Mouse (Mus musculus): ENCODE results near the gene Clip3. TPM values are rescaled to one million over a fixed set of nuclear protein-coding genes. Genes with fewer than 3 reads are reported as not detected.

Gene Clip3
- polyA plus RNA-seq, 1 experiment from 2014 or later: 96.5 TPM

DNA sequence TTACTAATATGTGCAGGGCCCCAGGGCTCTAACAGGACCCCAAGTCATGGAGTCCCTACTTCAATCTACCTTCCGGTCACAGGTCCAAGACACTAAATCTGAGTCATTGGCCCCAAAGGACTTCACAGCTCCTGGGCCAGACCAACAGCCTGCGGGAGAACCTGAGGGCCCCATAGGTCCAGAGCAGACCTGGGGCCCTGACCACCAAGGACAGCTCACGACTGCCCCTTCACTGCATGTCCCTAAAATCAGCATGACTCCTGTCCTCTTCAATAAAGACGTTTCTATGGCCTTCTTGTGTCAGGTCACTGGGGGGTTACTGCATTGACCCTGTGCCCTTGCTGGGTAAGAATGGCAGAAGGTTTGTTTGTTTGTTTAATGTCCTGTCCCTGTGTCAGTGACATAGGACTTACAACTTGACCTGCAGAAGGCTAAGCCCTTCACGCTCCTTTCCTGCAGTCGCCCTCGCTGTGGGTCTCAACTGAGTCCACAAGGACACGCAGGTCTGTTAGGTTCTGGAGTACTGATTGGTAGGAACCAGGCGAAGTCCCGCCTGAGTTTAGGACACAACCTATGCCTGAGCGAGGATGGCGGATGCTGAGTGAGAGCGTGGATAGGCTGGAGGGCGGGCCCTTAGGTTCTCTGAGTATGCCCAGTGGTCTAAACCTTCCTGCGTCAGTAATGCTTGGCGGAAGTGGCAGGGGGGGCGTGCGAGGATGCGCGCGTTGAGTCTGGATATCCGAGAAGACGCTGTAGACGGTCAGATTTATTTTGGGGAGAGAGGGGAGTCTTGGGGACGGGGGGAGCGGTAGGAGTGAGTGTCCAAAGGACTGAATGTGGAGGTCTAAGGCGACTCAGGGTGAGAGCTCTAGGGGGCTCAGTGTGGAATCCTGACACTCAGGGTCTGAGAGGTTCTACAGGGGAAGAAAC is 16.8 kb downstream of the Clip3 start, which contains the start of gene Alkbh6:
Gene Alkbh6, plus strand, starts transcription at position 642 of the 930 bp plus-strand sequence.
- ATAC-seq: peak; percentile 100
- H3K4me2 ChIP-seq (ENCODE audit: low read length): peak within 1 kb of the TSS; percentile 97
- H3K9me3 ChIP-seq (ENCODE audit: control insufficient read depth, low read length): no peaks in the 10 kb centered on the region
- H3K9ac ChIP-seq (ENCODE audit: low read depth, low read length): peak within 1 kb of the TSS; percentile 79
- peak within 1 kb of the TSS; percentile 73 for H3K27ac ChIP-seq (ENCODE audit: low read depth, low read length)
- no peaks in the 10 kb centered on the region for H3K27me3 ChIP-seq (replicated peaks; ENCODE audit: control insufficient read depth, insufficient read depth, low read length)
- H3K36me3 ChIP-seq (ENCODE audit: control insufficient read depth, insufficient read depth, low read length): peaks cover 15% of the 10 kb centered on the region
- H3K4me3 ChIP-seq (ENCODE audit: low read length): peak within 1 kb of the TSS; percentile 73
- H3K4me1 ChIP-seq (ENCODE audit: control insufficient read depth, insufficient read depth, low read depth, low read length): peaks cover 19% of the 10 kb centered on the region
- 4% methylated on average over 27 of the region's 27 CpGs for WGBS

DNA sequence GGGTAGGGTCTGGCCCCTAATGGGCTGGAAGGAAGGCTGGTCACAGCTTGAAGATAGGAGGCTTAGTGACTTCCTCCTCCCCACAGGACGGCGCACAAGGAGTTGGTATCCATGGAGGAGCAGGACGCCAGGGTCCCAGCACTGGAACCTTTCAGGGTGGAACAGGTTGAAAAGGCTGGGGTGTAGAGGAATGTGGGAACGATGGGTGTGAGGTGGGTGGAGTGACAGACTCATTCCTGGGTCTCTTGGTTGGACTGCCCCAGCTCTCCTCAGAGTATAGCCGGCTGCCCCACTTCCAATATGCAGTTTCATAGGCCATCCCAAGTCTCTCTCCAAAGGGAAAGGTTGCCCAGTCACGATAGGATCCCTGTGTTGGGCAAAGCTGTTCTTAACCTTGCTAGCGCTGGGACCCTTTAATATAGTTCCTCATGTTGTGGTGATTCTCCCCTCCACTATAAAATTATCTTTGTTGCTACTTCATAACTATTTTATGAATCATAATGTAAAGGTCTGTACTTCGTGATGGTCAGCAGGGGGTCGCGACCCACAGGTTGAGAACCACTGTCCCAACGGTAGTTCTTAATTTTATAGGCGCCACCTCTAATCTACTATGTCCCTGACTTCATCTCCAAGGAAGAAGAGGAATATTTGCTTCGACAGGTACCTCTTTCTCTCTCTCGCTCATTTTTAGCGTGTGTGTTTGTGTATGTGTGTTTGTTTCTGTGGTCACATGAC is 18.0 kb downstream of the Clip3 start:
- Histone ChIP-seq H3K27ac (ENCODE audit: low read depth, low read length) (peak overlapping the region; percentile 73), H3K4me1 (ENCODE audit: control insufficient read depth, insufficient read depth, low read depth, low read length) (peaks cover 19% of the 10 kb centered on the region), H3K27me3 (replicated peaks; ENCODE audit: control insufficient read depth, insufficient read depth, low read length) (no peaks in the 10 kb centered on the region), H3K4me2 (ENCODE audit: low read length) (peak overlapping the region; percentile 97), H3K9ac (ENCODE audit: low read depth, low read length) (peak overlapping the region; percentile 79), H3K36me3 (ENCODE audit: control insufficient read depth, insufficient read depth, low read length) (peaks cover 10% of the 10 kb centered on the region), H3K9me3 (ENCODE audit: control insufficient read depth, low read length) (no peaks in the 10 kb centered on the region), H3K4me3 (ENCODE audit: low read length) (peak overlapping the region; percentile 73)
- no peak for ATAC-seq
- 71% methylated on average over 15 of the region's 15 CpGs for WGBS

DNA sequence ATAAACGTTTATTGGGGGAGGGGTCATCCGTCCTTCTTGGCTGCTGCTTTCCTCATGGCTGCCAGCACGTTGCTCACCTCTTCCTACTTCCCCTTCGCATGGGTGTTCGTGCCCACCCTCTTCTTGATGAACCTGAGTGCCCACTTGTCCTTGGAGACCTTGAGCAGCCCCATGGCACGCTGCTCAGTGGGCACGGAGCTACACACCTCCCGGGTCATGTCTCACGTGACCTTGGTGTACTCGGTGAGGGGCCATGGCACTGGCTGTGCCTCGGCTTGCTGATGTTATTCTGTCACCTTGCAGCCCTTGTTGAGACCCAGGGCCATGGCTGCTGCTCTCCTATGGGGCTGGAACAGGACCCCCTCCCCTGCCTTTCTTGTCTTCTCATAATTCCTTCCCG is 18.6 kb downstream of the Clip3 start:
- no peak for ATAC-seq
- 92% methylated on average over 12 of the region's 12 CpGs for WGBS

DNA sequence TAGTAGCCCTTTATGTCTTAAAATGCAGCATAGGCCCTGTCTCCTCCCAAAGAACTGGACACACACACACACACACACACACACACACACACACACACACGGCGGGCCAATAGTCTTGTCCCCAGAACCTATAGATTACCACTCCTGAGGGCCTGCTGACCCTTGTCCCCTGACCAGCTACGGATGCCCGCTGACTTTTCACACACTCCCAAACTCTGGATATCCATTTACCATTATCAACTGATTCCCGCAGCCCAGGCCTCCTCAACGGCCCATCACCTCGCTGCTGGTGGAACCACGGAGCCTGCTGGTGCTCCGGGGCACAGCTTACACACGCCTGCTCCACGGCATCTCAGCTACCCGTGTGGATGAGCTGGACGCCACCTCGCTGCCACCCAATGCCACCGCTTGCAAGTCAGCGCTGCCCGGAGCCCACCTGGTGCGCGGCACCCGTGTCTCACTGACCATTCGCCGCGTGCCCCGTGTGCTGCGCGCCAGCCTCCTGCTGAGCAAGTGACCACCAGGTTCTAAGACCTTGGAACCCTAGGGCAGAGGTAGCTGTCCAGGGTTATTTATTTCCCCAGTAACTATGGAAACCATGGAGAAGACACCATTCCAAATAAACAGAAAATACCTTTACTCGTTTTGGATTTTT is 22.3 kb downstream of the Clip3 start:
- Histone ChIP-seq H3K4me1 (ENCODE audit: control insufficient read depth, insufficient read depth, low read depth, low read length) (peaks cover 13% of the 10 kb centered on the region), H3K27me3 (replicated peaks; ENCODE audit: control insufficient read depth, insufficient read depth, low read length) (no peaks in the 10 kb centered on the region), H3K9me3 (ENCODE audit: control insufficient read depth, low read length) (no peaks in the 10 kb centered on the region), H3K4me3 (ENCODE audit: low read length) (no peak overlapping the region), H3K9ac (ENCODE audit: low read depth, low read length) (no peak overlapping the region), H3K36me3 (ENCODE audit: control insufficient read depth, insufficient read depth, low read length) (no peaks in the 10 kb centered on the region), H3K27ac (ENCODE audit: low read depth, low read length) (no peak overlapping the region), H3K4me2 (ENCODE audit: low read length) (no peak overlapping the region)
- no peak for ATAC-seq
- 53% methylated on average over 27 of the region's 27 CpGs for WGBS

More for the DNA sequence above, 18.6 kb downstream of the Clip3 start:
- Histone ChIP-seq H3K36me3 (ENCODE audit: control insufficient read depth, insufficient read depth, low read length) (peaks cover 10% of the 10 kb centered on the region), H3K4me3 (ENCODE audit: low read length) (no peak overlapping the region), H3K4me2 (ENCODE audit: low read length) (no peak overlapping the region), H3K9me3 (ENCODE audit: control insufficient read depth, low read length) (no peaks in the 10 kb centered on the region), H3K9ac (ENCODE audit: low read depth, low read length) (no peak overlapping the region), H3K27me3 (replicated peaks; ENCODE audit: control insufficient read depth, insufficient read depth, low read length) (no peaks in the 10 kb centered on the region), H3K27ac (ENCODE audit: low read depth, low read length) (no peak overlapping the region), H3K4me1 (ENCODE audit: control insufficient read depth, insufficient read depth, low read depth, low read length) (peaks cover 19% of the 10 kb centered on the region)

DNA sequence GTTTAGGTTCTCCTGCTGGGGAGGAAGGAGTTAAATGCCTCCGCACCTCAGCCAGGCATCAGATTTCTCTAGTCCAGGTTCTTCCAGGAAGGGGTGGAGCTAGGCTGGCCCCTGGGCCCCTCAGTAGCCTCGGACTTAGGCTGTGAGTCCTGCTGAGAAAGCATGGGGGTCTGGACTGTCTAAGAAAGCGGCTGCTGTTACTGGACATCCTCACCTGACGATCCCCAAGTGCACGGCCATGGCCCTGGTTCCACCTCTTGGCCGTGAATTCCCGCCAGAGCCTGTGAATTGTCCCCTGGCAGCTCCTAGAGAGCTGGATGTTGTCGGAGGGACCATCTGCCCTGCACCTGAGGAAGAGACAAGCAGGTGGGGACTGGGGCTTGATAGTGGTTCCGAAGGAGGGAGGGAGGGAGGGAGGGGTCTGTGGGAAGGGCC is 23.2 kb downstream of the Clip3 start, which contains the start of gene Syne4:
Gene Syne4, plus strand, starts transcription at position 87 of the 435 bp plus-strand sequence.
- Histone ChIP-seq H3K9me3 (ENCODE audit: control insufficient read depth, low read length) (no peaks in the 10 kb centered on the region), H3K4me2 (ENCODE audit: low read length) (no peak within 1 kb of the TSS), H3K4me1 (ENCODE audit: control insufficient read depth, insufficient read depth, low read depth, low read length) (peaks cover 4% of the 10 kb centered on the region), H3K4me3 (ENCODE audit: low read length) (no peak within 1 kb of the TSS), H3K36me3 (ENCODE audit: control insufficient read depth, insufficient read depth, low read length) (no peaks in the 10 kb centered on the region), H3K27ac (ENCODE audit: low read depth, low read length) (no peak within 1 kb of the TSS), H3K9ac (ENCODE audit: low read depth, low read length) (peak within 1 kb of the TSS; percentile 19; the same call in 1 of the 2 replicates), H3K27me3 (replicated peaks; ENCODE audit: control insufficient read depth, insufficient read depth, low read length) (no peaks in the 10 kb centered on the region)
- ATAC-seq: no peak
- 5% methylated on average over 9 of the region's 9 CpGs for WGBS

DNA sequence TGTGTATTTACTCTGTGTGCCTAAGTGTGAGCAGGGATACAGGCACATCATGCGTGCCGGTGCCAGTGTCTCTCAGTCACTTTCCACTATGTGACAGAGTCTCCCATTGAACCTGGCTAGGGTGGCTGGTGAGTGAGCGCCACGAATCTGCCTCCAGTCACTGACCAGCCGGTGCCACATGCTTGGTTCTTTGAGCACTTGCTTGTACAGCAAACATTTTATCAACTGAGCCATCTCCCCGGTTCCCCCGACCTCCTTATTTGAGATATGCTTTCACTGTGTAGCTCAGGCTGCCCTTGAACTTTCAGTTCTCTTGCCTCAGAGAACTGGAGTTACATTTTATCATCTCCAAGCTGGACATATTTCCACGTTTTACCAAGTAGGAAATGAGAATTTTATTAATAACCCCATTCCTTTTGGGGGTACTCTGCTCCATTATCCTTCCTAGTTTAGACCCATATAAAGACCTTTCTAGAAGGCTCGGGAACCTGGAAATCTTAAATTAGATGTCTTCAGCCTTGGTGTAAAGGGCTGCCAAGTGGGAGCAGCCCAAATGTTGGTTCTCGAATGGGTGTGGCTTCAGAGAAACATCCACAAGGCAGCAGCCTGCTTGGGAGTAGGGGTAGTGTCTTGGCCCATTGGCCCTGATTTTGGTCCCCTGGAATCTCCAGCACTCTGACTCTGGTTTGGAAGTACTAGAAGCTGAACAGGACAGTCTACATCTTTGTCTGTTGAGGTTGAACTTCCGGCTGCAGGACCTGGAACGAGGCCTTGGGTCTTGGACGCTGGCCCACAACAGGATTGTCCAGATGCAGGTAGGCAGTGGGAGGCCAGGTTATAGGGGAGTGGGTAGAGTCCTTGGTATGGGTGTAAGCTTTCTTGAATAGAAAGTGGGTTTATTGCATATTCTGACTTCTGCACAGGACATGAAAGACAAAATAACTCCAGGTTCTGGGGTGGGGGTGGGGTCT is 24.3 kb downstream of the Clip3 start:
- 84% methylated on average over 13 of the region's 13 CpGs for WGBS
- ATAC-seq: no peak
- H3K27me3 ChIP-seq (replicated peaks; ENCODE audit: control insufficient read depth, insufficient read depth, low read length): no peaks in the 10 kb centered on the region
- H3K4me2 ChIP-seq (ENCODE audit: low read length): no peak overlapping the region
- H3K4me3 ChIP-seq (ENCODE audit: low read length): no peak overlapping the region
- no peaks in the 10 kb centered on the region for H3K9me3 ChIP-seq (ENCODE audit: control insufficient read depth, low read length)
- H3K9ac ChIP-seq (ENCODE audit: low read depth, low read length): no peak overlapping the region
- H3K27ac ChIP-seq (ENCODE audit: low read depth, low read length): no peak overlapping the region
- no peaks in the 10 kb centered on the region for H3K4me1 ChIP-seq (ENCODE audit: control insufficient read depth, insufficient read depth, low read depth, low read length)
- no peaks in the 10 kb centered on the region for H3K36me3 ChIP-seq (ENCODE audit: control insufficient read depth, insufficient read depth, low read length)

DNA sequence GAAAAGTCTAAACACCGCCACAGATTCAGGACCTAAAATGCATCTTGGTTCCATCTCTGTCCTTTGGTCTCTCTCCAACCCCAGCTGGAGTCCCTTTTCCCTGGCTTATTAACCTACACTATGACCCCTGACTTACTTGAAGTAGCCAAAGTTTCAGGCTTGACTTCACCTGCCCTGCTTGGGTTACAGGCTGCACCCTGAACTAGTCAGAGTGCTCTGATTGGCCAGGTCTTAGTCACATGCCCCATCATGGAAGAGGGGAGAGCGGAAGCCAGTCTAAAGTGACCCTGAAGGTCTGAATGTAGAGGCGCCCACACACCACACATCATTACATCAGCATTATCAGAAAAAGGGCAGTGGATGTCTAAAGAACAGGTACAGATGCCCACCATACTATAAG is 26.6 kb downstream of the Clip3 start:
- 85% methylated on average over 3 of the region's 3 CpGs for WGBS
- no peak for ATAC-seq
- Histone ChIP-seq H3K27me3 (replicated peaks; ENCODE audit: control insufficient read depth, insufficient read depth, low read length) (no peaks in the 10 kb centered on the region), H3K36me3 (ENCODE audit: control insufficient read depth, insufficient read depth, low read length) (no peaks in the 10 kb centered on the region), H3K27ac (ENCODE audit: low read depth, low read length) (no peak overlapping the region), H3K4me2 (ENCODE audit: low read length) (no peak overlapping the region), H3K4me1 (ENCODE audit: control insufficient read depth, insufficient read depth, low read depth, low read length) (peaks cover 10% of the 10 kb centered on the region), H3K9ac (ENCODE audit: low read depth, low read length) (no peak overlapping the region), H3K9me3 (ENCODE audit: control insufficient read depth, low read length) (no peaks in the 10 kb centered on the region), H3K4me3 (ENCODE audit: low read length) (no peak overlapping the region)

DNA sequence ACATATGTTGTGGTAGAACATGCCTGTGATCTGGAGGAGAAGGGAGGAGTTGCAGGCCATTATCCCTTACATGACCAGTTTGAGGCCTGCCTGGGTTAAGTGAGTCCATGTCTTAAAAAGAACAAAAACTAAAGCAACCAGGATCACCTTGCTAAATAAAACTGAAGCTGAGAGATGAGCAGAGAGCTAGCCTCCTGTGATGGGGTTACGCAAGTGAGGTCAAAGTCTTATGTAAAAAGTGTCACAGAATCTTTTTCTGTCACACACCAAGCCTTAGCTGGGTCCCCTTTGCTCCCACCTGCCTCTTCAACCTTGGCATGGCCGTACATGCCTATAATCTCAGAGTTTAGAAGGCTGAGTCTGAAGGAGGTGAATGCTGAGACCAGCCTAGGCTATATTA is 29.4 kb downstream of the Clip3 start:
- peak overlapping the region; percentile 80 for H3K4me2 ChIP-seq (ENCODE audit: low read length)
- no peaks in the 10 kb centered on the region for H3K36me3 ChIP-seq (ENCODE audit: control insufficient read depth, insufficient read depth, low read length)
- 88% methylated on average over 2 of the region's 2 CpGs for WGBS
- no peak for ATAC-seq
- peaks cover 10% of the 10 kb centered on the region for H3K4me1 ChIP-seq (ENCODE audit: control insufficient read depth, insufficient read depth, low read depth, low read length)
- H3K9ac ChIP-seq (ENCODE audit: low read depth, low read length): no peak overlapping the region
- no peaks in the 10 kb centered on the region for H3K27me3 ChIP-seq (replicated peaks; ENCODE audit: control insufficient read depth, insufficient read depth, low read length)
- no peak overlapping the region for H3K27ac ChIP-seq (ENCODE audit: low read depth, low read length)
- H3K9me3 ChIP-seq (ENCODE audit: control insufficient read depth, low read length): no peaks in the 10 kb centered on the region
- H3K4me3 ChIP-seq (ENCODE audit: low read length): no peak overlapping the region; the same call in 1 of the 2 replicates

All from hindbrain, embryonic 16.5 days (tissue).